Mouse (Mus musculus) midbrain, embryonic 14.5 days (tissue): Measurements from ENCODE around the gene Ptger3. TPM values are rescaled to one million over a fixed set of nuclear protein-coding genes. Genes with fewer than 3 reads are reported as not detected.

Experiments used
- ATAC-seq: fragments of 200-750 bp; cut with Nextera tagmentation; 2 replicates; pipeline ENCODE4 v1.8.0; 2017; ENCODE audit warnings: moderate number of reproducible peaks, moderate library complexity; ENCODE audit not compliant: low FRiP score, low TSS enrichment
- DNase-seq: peaks from one replicate; pipeline ENCODE4 v3.0.0-alpha.2; 2015
- H3K27ac ChIP-seq: fragments of 300-500 bp; sonication (generic); replicated peaks from 2 replicates; pipeline ENCODE4 v1.5.1; 2014; ENCODE audit warnings: mild to moderate bottlenecking, low read depth, low read length, moderate library complexity
- H3K27me3 ChIP-seq: fragments of 300-500 bp; sonication (generic); 2 replicates; pipeline ENCODE4 v1.6.1; 2014; ENCODE audit warnings: low read length, control low read depth, mixed read lengths; ENCODE audit not compliant: control insufficient read depth, insufficient read depth
- H3K36me3 ChIP-seq: fragments of 300-500 bp; sonication (generic); 2 replicates; pipeline ENCODE4 v1.6.1; 2014; ENCODE audit warnings: low read length, control low read depth; ENCODE audit not compliant: control insufficient read depth, insufficient read depth
- H3K4me1 ChIP-seq: fragments of 300-500 bp; sonication (generic); 2 replicates; pipeline ENCODE4 v1.6.1; 2014; ENCODE audit warnings: mild to moderate bottlenecking, antibody characterized with exemption, low read length, control low read depth; ENCODE audit not compliant: control insufficient read depth, insufficient read depth
- H3K4me2 ChIP-seq: fragments of 300-500 bp; sonication (generic); 2 replicates; pipeline ENCODE4 v1.6.1; 2014; ENCODE audit warnings: mild to moderate bottlenecking, low read length, moderate library complexity
- H3K4me3 ChIP-seq: fragments of 300-500 bp; sonication (generic); replicated peaks from 2 replicates; pipeline ENCODE4 v1.5.1; 2014; ENCODE audit warnings: low read depth, low read length
- H3K9ac ChIP-seq: fragments of 300-500 bp; sonication (generic); replicated peaks from 2 replicates; pipeline ENCODE4 v1.6.1; 2014; ENCODE audit warnings: mild to moderate bottlenecking, low read length, moderate library complexity
- H3K9me3 ChIP-seq: fragments of 300-500 bp; sonication (generic); 2 replicates; pipeline ENCODE4 v1.6.1; 2016; ENCODE audit warnings: low read length, control low read depth, mixed read lengths; ENCODE audit not compliant: control insufficient read depth
- WGBS: fragments of 180-500 bp; shearing (Covaris S2); extraction: QIAGEN DNeasy Blood & Tissue Kit; methylation state at CpG from one replicate; pipeline ENCODE4 v1.1.7; 2014; 5-methylcytosine and 5-hydroxymethylcytosine counted together
- polyA plus RNA-seq: library from polyadenylated mRNA; unstranded; fragments of >200 nt; fragmentation: Nextera tagmentation; extraction: Ambion mirVana; gene quantifications from 2 replicates; pipeline ENCODE4 v1.2.1, GENCODE M21; 2014

Ptger3 gene
- polyA plus RNA-seq, 1 experiment from 2014 or later: 2.6 TPM

DNA sequence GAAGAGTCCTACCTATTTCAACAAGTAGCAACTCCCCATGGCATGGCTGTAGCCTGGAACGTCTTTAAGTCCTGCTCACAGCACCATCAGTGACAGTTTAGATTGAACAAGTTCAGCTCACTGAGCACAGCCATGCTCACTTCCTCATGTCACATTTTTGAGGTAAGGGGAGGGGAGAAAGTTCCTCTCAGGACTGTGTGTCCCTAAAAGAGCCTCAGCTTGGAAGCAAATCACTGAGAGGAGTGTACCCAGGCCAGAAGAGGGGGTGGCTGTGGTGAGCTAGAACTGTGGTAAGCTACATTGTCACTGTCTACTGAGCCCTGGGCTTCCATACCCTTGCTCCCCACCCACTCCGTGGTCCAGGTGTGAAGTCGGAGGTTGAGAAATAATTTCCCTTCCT, 60.7 kb downstream of the Ptger3 start:
- no peaks in the 10 kb centered on the region for H3K4me1 ChIP-seq
- no peak overlapping the region for H3K4me3 ChIP-seq
- H3K9ac ChIP-seq: no peak overlapping the region
- no peak for DNase-seq
- 89% methylated on average over 3 of the region's 3 CpGs for WGBS
- no peak overlapping the region for H3K27ac ChIP-seq
- H3K9me3 ChIP-seq: no peaks in the 10 kb centered on the region
- ATAC-seq: no peak
- H3K27me3 ChIP-seq: no peaks in the 10 kb centered on the region
- H3K4me2 ChIP-seq: no peak overlapping the region
- H3K36me3 ChIP-seq: no peaks in the 10 kb centered on the region

DNA sequence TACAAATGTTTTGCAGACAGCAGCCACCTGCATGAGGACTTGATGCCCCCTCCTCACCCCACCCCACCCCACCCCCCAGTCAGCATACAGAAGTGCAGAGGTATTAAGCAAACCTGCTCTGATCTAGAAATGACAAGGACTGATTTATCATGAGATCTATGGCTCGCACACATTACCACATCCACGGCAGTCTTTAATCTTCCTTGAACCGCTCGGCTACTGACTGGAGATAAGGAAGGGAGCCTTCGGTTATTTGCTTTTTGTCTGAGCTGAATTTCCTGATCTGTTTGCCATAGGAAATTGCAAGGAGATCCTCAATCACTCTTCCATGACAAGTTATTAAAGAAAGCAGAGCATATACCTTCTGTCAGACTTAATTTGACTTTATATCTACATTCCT, 64.0 kb downstream of the Ptger3 start:
- no peak overlapping the region for H3K4me3 ChIP-seq

DNA sequence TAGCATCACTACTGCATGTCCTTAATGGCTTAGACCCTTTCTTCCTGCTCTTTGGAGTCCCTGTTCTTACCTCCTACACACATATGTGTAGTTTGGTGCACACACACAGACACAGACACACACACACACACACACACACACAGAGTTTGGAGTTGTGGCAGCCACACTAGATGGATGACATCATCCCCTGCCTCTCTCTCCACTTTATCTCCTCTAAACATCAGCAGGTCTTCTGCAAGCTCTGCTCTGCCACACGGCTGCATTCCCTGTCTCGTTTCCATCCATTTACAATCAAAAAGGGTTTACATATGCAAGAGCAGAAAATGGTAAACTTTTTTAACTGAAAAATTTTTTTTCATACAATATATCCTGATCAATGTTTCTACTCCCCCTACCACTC, 64.7 kb downstream of the Ptger3 start:
- Histone ChIP-seq H3K9me3 (no peaks in the 10 kb centered on the region), H3K4me2 (no peak overlapping the region), H3K4me1 (no peaks in the 10 kb centered on the region), H3K27ac (no peak overlapping the region), H3K36me3 (no peaks in the 10 kb centered on the region), H3K27me3 (no peaks in the 10 kb centered on the region), H3K9ac (no peak overlapping the region), H3K4me3 (no peak overlapping the region)
- WGBS: 86% methylated on average over 2 of the region's 2 CpGs
- ATAC-seq: no peak
- DNase-seq: no peak

More for the DNA sequence above, 64.0 kb downstream of the Ptger3 start:
- H3K36me3 ChIP-seq: no peaks in the 10 kb centered on the region
- H3K27me3 ChIP-seq: no peaks in the 10 kb centered on the region
- no peaks in the 10 kb centered on the region for H3K9me3 ChIP-seq
- H3K9ac ChIP-seq: no peak overlapping the region
- no peak overlapping the region for H3K4me2 ChIP-seq
- no peaks in the 10 kb centered on the region for H3K4me1 ChIP-seq
- H3K27ac ChIP-seq: no peak overlapping the region
- no peak for DNase-seq
- 86% methylated on average over 5 of the region's 5 CpGs for WGBS
- ATAC-seq: no peak

DNA sequence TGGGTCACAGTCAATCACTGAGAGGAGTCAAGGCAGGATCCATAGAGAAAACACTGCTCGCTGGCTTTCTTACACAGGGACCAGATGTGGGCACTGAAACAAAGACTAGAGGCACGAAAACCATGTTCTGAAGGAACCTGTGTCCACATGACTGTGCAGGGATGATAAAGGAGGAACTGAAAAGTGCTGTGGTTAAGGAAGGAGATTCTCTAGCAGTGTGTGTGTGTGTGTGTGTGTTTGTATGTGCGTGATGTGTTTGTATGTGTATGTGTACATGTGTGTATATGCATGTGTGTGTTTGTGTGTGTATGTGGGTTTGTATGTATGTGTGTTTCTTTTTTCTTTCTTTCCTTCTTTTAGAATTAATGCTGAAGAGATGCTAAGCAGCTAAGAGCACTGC, 67.7 kb downstream of the Ptger3 start:
- Histone ChIP-seq H3K4me1 (no peaks in the 10 kb centered on the region), H3K27ac (no peak overlapping the region), H3K27me3 (no peaks in the 10 kb centered on the region), H3K36me3 (no peaks in the 10 kb centered on the region), H3K4me2 (no peak overlapping the region), H3K9ac (no peak overlapping the region), H3K9me3 (no peaks in the 10 kb centered on the region), H3K4me3 (no peak overlapping the region)
- ATAC-seq (no peak), DNase-seq (no peak)
- 90% methylated on average over 3 of the region's 3 CpGs for WGBS

DNA sequence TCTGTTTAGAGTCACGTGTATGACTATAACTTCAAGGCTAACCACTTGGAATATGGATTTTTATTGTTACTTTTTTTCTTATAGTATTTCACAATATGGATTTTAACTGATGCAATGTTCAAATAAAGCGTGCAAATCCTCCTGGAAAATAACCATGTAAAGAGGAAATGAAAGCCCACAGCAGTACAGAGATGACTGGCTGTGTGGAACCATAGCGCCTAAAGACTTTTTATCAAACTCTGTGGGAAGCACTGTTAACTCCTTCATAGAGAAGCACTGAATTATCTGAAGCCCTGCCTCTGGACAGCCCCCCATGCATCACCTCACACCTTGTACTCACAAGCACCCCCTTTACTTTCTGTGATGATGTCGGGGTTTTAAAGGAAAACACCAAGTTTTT, 69.0 kb downstream of the Ptger3 start:
- WGBS: 80% methylated on average over 4 of the region's 4 CpGs
- H3K9ac ChIP-seq: no peak overlapping the region
- no peaks in the 10 kb centered on the region for H3K27me3 ChIP-seq
- no peak overlapping the region for H3K4me3 ChIP-seq
- H3K27ac ChIP-seq: no peak overlapping the region
- ATAC-seq (no peak), DNase-seq (no peak)
- no peaks in the 10 kb centered on the region for H3K4me1 ChIP-seq
- no peaks in the 10 kb centered on the region for H3K36me3 ChIP-seq
- H3K4me2 ChIP-seq: no peak overlapping the region
- no peaks in the 10 kb centered on the region for H3K9me3 ChIP-seq

DNA sequence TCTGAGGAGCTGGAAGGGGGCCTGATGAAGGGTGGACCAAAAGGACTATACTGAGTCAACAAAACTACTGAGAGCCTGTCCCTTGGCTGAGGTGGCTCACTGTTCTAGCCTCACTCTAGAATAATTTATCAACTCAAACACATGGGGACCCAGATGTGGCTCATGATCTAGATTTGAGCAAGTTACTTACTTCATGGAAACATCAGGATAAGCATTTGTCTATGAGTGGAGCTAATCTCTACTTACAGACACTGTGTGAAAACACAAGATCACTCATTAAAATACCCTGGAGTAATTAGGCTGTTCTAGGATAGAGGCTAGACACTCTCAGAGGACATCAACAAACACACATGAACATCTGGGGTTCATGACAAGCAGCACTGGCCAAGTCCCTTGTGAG, 70.2 kb downstream of the Ptger3 start:
- H3K9ac ChIP-seq: no peak overlapping the region
- H3K4me1 ChIP-seq: no peaks in the 10 kb centered on the region
- H3K9me3 ChIP-seq: no peaks in the 10 kb centered on the region
- no peak for DNase-seq
- H3K4me3 ChIP-seq: no peak overlapping the region
- ATAC-seq: no peak
- H3K4me2 ChIP-seq: no peak overlapping the region
- no peak overlapping the region for H3K27ac ChIP-seq
- H3K27me3 ChIP-seq: no peaks in the 10 kb centered on the region
- H3K36me3 ChIP-seq: no peaks in the 10 kb centered on the region

DNA sequence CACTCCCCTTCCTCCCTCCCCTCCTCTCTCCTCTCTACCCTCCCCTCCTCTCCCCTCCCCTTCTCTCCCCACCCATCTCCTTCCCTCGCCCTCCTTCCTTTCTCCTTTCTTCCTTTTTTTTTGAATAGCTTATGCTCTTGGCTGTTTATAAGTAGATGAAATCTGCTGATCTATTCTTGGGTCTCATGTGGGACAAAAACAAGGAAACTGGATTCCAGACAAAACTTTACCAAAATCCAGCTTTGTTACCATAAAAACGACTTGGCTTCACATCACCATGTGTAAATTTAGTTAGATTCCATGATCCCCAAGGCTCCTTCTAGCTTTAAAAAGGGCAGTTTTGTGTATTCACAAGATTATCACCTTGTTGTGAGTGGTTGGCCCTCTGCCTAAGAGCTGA, 70.6 kb downstream of the Ptger3 start:
- Histone ChIP-seq H3K9ac (no peak overlapping the region), H3K4me3 (no peak overlapping the region), H3K4me2 (no peak overlapping the region), H3K27ac (no peak overlapping the region), H3K9me3 (no peaks in the 10 kb centered on the region), H3K27me3 (no peaks in the 10 kb centered on the region), H3K36me3 (no peaks in the 10 kb centered on the region), H3K4me1 (no peaks in the 10 kb centered on the region)
- 79% methylated on average over 2 of the region's 2 CpGs for WGBS
- DNase-seq (no peak), ATAC-seq (no peak)

DNA sequence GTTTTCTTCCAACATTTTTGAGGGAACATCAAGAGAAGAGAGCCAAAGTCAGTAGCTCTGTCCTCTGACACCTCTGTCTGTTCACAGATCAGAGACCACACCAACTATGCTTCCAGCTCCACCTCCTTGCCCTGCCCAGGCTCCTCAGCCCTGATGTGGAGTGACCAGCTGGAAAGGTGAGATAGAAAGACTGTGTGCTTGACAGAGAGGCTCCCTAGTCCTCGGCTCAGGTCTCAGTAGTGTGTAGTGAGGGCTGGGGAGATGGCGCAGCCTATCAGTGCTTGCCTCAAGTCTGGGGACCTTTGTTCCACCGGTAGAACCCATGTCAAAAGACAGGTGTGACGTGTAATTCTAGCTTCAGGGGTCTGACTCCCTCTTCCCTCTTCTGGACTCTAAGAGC, 74.9 kb downstream of the Ptger3 start:
- H3K27ac ChIP-seq: no peak overlapping the region
- no peaks in the 10 kb centered on the region for H3K36me3 ChIP-seq
- no peaks in the 10 kb centered on the region for H3K27me3 ChIP-seq
- ATAC-seq: no peak
- no peak overlapping the region for H3K4me3 ChIP-seq
- H3K9ac ChIP-seq: no peak overlapping the region
- DNase-seq: no peak
- H3K4me1 ChIP-seq: no peaks in the 10 kb centered on the region
- WGBS: 86% methylated on average over 4 of the region's 4 CpGs
- no peaks in the 10 kb centered on the region for H3K9me3 ChIP-seq
- H3K4me2 ChIP-seq: no peak overlapping the region

DNA sequence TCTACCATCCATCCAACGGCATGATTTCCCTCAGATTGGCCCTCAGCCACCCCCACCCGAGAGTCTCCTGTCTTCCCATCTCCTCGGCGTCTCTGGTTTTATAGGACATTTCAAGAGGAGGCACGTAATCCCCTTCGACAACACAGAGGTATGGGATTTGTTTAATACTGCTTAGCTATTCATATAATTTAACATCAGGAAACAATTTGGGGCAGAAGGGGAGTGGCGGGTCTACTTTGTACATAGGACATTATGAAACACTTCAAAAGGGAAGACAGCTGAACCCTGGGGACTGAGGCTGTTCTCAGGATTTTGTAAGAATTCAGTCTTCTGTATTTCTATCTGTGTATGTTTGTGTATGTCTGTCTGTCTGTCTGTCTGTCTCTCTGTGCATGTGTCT, 94.9 kb downstream of the Ptger3 start:
- no peak overlapping the region for H3K9ac ChIP-seq
- H3K36me3 ChIP-seq: no peaks in the 10 kb centered on the region
- H3K4me1 ChIP-seq: no peaks in the 10 kb centered on the region
- no peak overlapping the region for H3K4me3 ChIP-seq
- H3K27me3 ChIP-seq: no peaks in the 10 kb centered on the region
- H3K9me3 ChIP-seq: no peaks in the 10 kb centered on the region
- no peak overlapping the region for H3K27ac ChIP-seq
- DNase-seq (no peak), ATAC-seq (no peak)
- no peak overlapping the region for H3K4me2 ChIP-seq
- WGBS: 59% methylated on average over 7 of the region's 7 CpGs
